Mouse (Mus musculus) mouse embryonic stem cell (cell line): ENCODE measurements around the gene Adh5.
"Not testable (repeated sequence)": the region's sequence is repeated elsewhere in the genome, so short reads cannot be mapped to it uniquely, and the experiment has no call there.

Experiments used
- in situ Hi-C, 2 experiments: fragments of 300-500 bp; cut with MboI; formaldehyde crosslinking; loops; 1 replicate in 1 of 2; 3 replicates in 1 of 2; pipeline ENCODE4 v1.14.3; 2019 to 2020; ENCODE audit warnings: low sequenced_read_pairs in 2 of 2, low pct_unique_long_range_greater_than_20kb in 1 of 2, mixed read lengths in 1 of 2; ENCODE audit not compliant: unreplicated experiment in 1 of 2

Gene Adh5

DNA sequence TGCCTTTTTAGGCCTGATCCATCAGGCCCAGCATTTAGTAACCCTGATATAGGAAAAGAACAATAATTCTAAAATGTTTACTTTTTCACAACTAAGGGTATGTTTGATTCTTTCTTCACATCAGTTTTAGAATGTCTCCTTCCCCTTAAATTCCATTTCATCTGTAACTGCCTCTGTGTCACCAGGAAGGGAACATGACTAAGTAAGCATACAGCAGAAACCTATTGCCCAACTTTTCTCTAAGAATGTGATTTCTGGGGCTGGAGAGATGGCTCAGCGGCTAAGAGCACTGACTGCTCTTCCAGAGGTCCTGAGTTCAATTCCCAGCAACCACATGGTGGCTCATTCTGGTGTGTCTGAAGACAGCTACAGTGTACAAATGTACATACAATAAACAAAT is 11.3 kb downstream of the Adh5 start:
- in situ Hi-C loops, result no loop called here

- in situ Hi-C loops, result no loop called here
Observed at GRCm38 (mm10) chr3:138454711-138455435, 12.0 kb downstream of the Adh5 start.

- in situ Hi-C loops, result no loop called here
Observed at GRCm38 (mm10) chr3:138458441-138458840, 15.5 kb downstream of the Adh5 start.

- in situ Hi-C loops, result no loop called here
Observed at GRCm38 (mm10) chr3:138460260-138460659, 17.4 kb downstream of the Adh5 start.

DNA sequence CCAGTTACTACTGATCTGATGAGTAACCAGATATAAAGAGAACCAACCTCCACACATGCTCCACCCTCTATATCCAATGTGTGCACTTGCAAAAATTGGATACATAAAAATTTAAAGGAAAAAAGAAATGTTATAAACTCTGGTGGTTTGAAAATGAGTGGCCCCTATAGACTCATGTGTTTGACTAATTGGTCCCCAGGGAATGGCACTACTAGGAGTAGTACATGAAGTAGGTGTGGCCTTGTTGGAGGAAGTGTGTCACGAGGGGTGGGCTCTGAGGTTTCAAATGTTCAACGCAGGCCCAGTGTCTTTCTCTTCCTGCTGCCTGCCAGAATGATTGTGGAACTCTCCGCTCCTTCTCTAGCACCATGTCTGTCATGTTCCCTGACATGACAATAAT is 18.9 kb downstream of the Adh5 start:
- in situ Hi-C loops, result no loop called here

DNA sequence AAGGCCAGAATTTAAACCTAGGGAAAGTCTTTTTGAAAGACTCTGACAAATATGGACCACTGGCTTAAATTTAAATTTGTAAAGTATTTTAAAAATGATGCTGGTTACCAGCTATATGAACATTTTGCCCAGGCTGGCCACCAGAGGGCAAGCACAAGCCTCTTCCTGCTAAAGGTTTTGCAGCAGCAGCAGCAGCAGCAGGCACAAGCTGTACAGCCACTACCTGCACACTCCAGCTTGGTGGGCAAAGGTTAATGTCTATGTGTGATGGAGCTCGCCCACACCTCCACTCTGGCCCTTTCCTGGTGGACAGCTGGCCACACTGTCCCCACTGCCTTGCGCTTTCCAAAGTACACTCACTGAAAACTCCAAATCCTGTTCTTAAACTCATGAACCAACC is 20.2 kb downstream of the Adh5 start:
- in situ Hi-C loops, result no loop called here

DNA sequence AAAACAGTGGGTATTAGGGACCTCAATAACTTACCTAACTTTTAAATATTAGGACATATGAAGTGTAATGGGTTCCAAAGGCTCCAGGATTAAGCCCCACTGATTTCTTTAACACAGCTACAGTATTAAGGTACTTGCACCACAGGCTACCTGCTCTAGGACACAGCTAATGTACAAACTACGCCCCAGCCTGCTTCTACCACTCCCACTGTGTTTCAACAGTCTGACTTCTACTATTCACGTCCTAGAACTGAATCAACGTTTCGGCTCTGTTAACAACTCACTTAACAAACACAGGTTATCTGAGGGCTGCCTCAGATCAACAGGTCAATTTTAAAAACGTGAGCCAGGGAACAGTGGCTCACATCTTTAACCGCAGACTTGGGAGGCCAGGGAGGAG is 20.9 kb downstream of the Adh5 start:
- in situ Hi-C loops, result no loop called here

DNA sequence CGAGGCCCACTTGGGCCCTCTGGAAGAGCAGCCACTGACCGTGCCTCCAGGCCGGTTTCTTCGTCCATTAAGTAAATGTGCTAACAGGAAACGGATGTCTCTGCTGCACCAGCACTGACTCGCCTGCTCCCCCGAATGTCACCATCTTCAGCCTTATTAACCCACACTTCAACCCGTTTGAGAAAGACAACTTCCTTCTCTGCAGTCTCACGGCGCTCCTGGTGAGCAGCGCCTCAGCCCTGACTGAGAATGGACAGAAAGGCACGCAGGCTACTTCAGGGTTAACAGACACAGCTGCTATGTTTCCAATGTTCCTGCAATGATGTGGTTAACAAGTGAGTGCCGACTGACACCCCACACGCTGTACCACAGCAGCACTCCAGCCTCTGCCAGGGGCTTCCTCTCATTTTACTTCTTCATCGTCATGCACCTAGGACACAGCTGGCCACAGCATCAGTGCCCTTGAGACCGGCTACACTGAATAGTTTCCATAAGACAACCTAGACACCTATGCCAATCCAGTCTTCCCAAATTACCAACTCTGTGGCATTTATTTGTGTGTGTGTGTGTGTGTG is 21.8 kb downstream of the Adh5 start:
- in situ Hi-C loops, result no loop called here

DNA sequence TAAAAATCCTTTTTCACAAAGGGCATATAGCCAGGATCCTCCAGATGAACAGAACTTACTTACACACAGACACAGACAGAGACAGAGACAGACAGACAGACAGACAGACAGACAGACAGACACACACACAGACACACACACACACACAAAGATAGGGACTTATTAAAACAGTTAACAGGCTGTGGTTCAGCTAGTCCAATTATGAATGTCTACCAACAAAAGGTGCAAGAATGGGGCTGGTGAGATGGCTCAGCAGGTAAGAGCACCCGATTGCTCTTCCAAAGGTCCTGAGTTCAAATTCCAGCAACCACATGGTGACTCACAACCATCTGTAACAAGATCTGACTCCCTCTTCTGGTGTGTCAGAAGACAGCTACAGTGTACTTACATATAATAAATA is 23.8 kb downstream of the Adh5 start:
- in situ Hi-C loops, result not testable (repeated sequence)

DNA sequence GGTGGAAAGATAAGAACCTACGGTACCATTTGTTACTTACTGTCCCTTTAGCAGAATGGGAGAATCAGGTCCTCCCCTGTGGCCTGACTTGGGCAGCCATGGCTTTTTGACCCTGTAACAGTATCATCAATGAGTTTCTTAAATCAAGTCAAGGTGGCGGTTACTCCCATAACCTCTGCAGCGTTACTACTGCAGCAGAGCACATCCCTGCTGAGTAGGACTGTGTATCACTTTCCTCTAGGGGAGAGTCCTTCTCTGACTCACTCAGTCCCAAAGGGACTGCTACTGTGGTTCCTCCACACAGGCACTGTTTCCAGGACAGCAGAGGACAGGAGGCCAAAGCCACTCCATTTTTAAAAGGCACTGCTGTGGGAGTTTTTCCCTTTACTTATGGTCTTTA is 28.2 kb downstream of the Adh5 start:
- in situ Hi-C loops, result no loop called here

- in situ Hi-C loops, result no loop called here
Observed at GRCm38 (mm10) chr3:138479489-138479888, 36.6 kb downstream of the Adh5 start.

GRCm38 (mm10) chr3:138481526-138482284 is 38.8 kb downstream of the Adh5 start:
- in situ Hi-C loops, result no loop called here

DNA sequence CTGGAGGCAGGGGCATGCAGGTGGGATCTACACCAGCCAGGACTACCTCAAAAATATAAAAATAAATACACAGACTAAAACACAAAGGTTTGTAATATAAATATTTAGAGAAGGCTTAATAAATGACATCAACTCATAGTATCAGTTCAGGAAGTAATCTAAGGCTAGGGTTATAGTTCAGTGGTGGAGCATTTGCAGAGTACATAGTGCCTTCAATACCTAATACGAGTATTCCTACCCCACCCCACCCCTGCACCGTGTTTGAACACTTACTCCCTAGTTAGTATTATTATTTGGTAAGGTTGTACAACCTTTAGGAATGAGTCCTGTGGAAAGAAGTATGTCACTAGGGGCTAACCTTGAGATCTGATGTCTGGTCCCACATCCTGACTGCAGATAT is 40.3 kb downstream of the Adh5 start:
- in situ Hi-C loops, result no loop called here

GRCm38 (mm10) chr3:138488584-138489326 is 45.9 kb downstream of the Adh5 start:
- in situ Hi-C loops, result no loop called here

- in situ Hi-C loops, result no loop called here
Observed at GRCm38 (mm10) chr3:138489327-138490033, 46.6 kb downstream of the Adh5 start, which contains the start of gene Metap1. Metap1 (minus strand) TSS chr3:138489515.

- in situ Hi-C loops, result no loop called here
Observed at GRCm38 (mm10) chr3:138490034-138490337, 47.1 kb downstream of the Adh5 start.

GRCm38 (mm10) chr3:138493668-138494067 is 50.8 kb downstream of the Adh5 start:
- in situ Hi-C loops, result no loop called here

DNA sequence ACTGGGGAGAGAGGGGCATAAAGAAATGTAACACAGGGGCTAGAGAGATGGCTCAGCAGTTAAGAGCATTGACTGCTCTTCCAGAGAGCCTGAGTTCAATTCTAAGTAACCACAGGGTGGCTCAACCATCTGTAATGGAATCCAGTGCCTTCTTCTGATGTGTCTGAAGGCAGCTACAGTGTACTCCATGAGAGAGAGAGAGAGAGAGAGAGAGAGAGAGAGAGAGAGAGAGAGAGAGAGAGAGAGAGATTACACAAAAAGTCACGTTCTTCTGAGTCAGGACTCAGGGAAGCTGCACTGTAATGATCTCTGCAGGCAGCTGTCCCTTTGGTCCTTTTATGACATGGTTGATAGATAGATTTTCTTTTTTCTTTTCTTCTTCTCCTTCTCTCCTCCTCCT is 51.7 kb downstream of the Adh5 start:
- in situ Hi-C loops, result no loop called here
